Mouse (Mus musculus): ENCODE data around the gene Spata2. TPM values are rescaled to one million over a fixed set of nuclear protein-coding genes. Genes with fewer than 3 reads are reported as not detected.

The Spata2 gene
- polyA plus RNA-seq, 1 experiment from 2014 or later = 16.0 TPM

- Histone ChIP-seq H3K9me3 (ENCODE audit: control insufficient read depth, low read length) (no peaks in the 10 kb centered on the region), H3K27ac (replicated peaks; ENCODE audit: low read depth, low read length) (no peak overlapping the region), H3K27me3 (ENCODE audit: control insufficient read depth, insufficient read depth, low read length) (no peaks in the 10 kb centered on the region), H3K4me2 (ENCODE audit: low read depth, severe bottlenecking) (no peak overlapping the region), H3K9ac (ENCODE audit: low read length) (no peak overlapping the region), H3K4me3 (ENCODE audit: low read depth, low read length) (no peak overlapping the region), H3K4me1 (ENCODE audit: control insufficient read depth, insufficient read depth, low read length) (no peaks in the 10 kb centered on the region), H3K36me3 (ENCODE audit: control insufficient read depth, insufficient read depth, low read length) (peaks cover 44% of the 10 kb centered on the region)
- 90% methylated on average over 5 of the region's 5 CpGs for WGBS
- ATAC-seq (ENCODE audit: insufficient number of reproducible peaks, low FRiP score, low TSS enrichment, low read depth) (no peak), DNase-seq (ENCODE audit: low spot score) (no peak)
These were observed 23.0 kb upstream of the Spata2 start for GRCm38 (mm10) chr2:167515688-167516087.

GRCm38 (mm10) chr2:167514641-167515040 lies 22.0 kb upstream of the Spata2 start:
- Histone ChIP-seq H3K9ac (ENCODE audit: low read length) (no peak overlapping the region), H3K4me1 (ENCODE audit: control insufficient read depth, insufficient read depth, low read length) (no peaks in the 10 kb centered on the region), H3K4me2 (ENCODE audit: low read depth, severe bottlenecking) (no peak overlapping the region), H3K36me3 (ENCODE audit: control insufficient read depth, insufficient read depth, low read length) (peaks cover 48% of the 10 kb centered on the region), H3K9me3 (ENCODE audit: control insufficient read depth, low read length) (no peaks in the 10 kb centered on the region), H3K27me3 (ENCODE audit: control insufficient read depth, insufficient read depth, low read length) (no peaks in the 10 kb centered on the region), H3K4me3 (ENCODE audit: low read depth, low read length) (no peak overlapping the region), H3K27ac (replicated peaks; ENCODE audit: low read depth, low read length) (no peak overlapping the region)
- ATAC-seq (ENCODE audit: insufficient number of reproducible peaks, low FRiP score, low TSS enrichment, low read depth) = no peak
- 93% methylated on average over 4 of the region's 4 CpGs for WGBS
- DNase-seq (ENCODE audit: low spot score) = no peak

- no peaks in the 10 kb centered on the region for H3K9me3 ChIP-seq (ENCODE audit: control insufficient read depth, low read length)
- H3K4me2 ChIP-seq (ENCODE audit: low read depth, severe bottlenecking) = no peak overlapping the region
- DNase-seq (ENCODE audit: low spot score) (no peak), ATAC-seq (ENCODE audit: insufficient number of reproducible peaks, low FRiP score, low TSS enrichment, low read depth) (no peak)
- H3K27ac ChIP-seq (replicated peaks; ENCODE audit: low read depth, low read length) = no peak overlapping the region
- no peaks in the 10 kb centered on the region for H3K4me1 ChIP-seq (ENCODE audit: control insufficient read depth, insufficient read depth, low read length)
- H3K27me3 ChIP-seq (ENCODE audit: control insufficient read depth, insufficient read depth, low read length) = no peaks in the 10 kb centered on the region
- no peak overlapping the region for H3K4me3 ChIP-seq (ENCODE audit: low read depth, low read length)
- peaks cover 55% of the 10 kb centered on the region for H3K36me3 ChIP-seq (ENCODE audit: control insufficient read depth, insufficient read depth, low read length)
- no peak overlapping the region for H3K9ac ChIP-seq (ENCODE audit: low read length)
- WGBS = 90% methylated on average over 5 of the region's 5 CpGs
These were observed 20.3 kb upstream of the Spata2 start for GRCm38 (mm10) chr2:167512970-167513369.

- H3K27me3 ChIP-seq (ENCODE audit: control insufficient read depth, insufficient read depth, low read length) = no peaks in the 10 kb centered on the region
These were observed 19.7 kb upstream of the Spata2 start for GRCm38 (mm10) chr2:167512365-167512764.

GRCm38 (mm10) chr2:167510485-167510884 lies 17.8 kb upstream of the Spata2 start:
- H3K4me1 ChIP-seq (ENCODE audit: control insufficient read depth, insufficient read depth, low read length) = no peaks in the 10 kb centered on the region
- no peaks in the 10 kb centered on the region for H3K27me3 ChIP-seq (ENCODE audit: control insufficient read depth, insufficient read depth, low read length)
- no peak for DNase-seq (ENCODE audit: low spot score)
- H3K27ac ChIP-seq (replicated peaks; ENCODE audit: low read depth, low read length) = no peak overlapping the region
- H3K36me3 ChIP-seq (ENCODE audit: control insufficient read depth, insufficient read depth, low read length) = peaks cover 44% of the 10 kb centered on the region
- no peak for ATAC-seq (ENCODE audit: insufficient number of reproducible peaks, low FRiP score, low TSS enrichment, low read depth)
- H3K9ac ChIP-seq (ENCODE audit: low read length) = no peak overlapping the region
- H3K4me3 ChIP-seq (ENCODE audit: low read depth, low read length) = no peak overlapping the region
- no peak overlapping the region for H3K4me2 ChIP-seq (ENCODE audit: low read depth, severe bottlenecking)
- WGBS = 91% methylated on average over 3 of the region's 3 CpGs
- H3K9me3 ChIP-seq (ENCODE audit: control insufficient read depth, low read length) = no peaks in the 10 kb centered on the region

More at GRCm38 (mm10) chr2:167512365-167512764, 19.7 kb upstream of the Spata2 start:
- no peak for DNase-seq (ENCODE audit: low spot score)
- Histone ChIP-seq H3K9ac (ENCODE audit: low read length) (no peak overlapping the region), H3K4me1 (ENCODE audit: control insufficient read depth, insufficient read depth, low read length) (no peaks in the 10 kb centered on the region), H3K4me2 (ENCODE audit: low read depth, severe bottlenecking) (no peak overlapping the region), H3K4me3 (ENCODE audit: low read depth, low read length) (no peak overlapping the region), H3K36me3 (ENCODE audit: control insufficient read depth, insufficient read depth, low read length) (peaks cover 53% of the 10 kb centered on the region), H3K9me3 (ENCODE audit: control insufficient read depth, low read length) (no peaks in the 10 kb centered on the region), H3K27ac (replicated peaks; ENCODE audit: low read depth, low read length) (no peak overlapping the region)
- WGBS = 91% methylated on average over 9 of the region's 9 CpGs
- no peak for ATAC-seq (ENCODE audit: insufficient number of reproducible peaks, low FRiP score, low TSS enrichment, low read depth)

GRCm38 (mm10) chr2:167508569-167508968 lies 15.9 kb upstream of the Spata2 start:
- Histone ChIP-seq H3K27me3 (ENCODE audit: control insufficient read depth, insufficient read depth, low read length) (no peaks in the 10 kb centered on the region), H3K9me3 (ENCODE audit: control insufficient read depth, low read length) (no peaks in the 10 kb centered on the region), H3K4me2 (ENCODE audit: low read depth, severe bottlenecking) (no peak overlapping the region), H3K9ac (ENCODE audit: low read length) (no peak overlapping the region), H3K36me3 (ENCODE audit: control insufficient read depth, insufficient read depth, low read length) (peaks cover 33% of the 10 kb centered on the region), H3K27ac (replicated peaks; ENCODE audit: low read depth, low read length) (no peak overlapping the region), H3K4me3 (ENCODE audit: low read depth, low read length) (no peak overlapping the region), H3K4me1 (ENCODE audit: control insufficient read depth, insufficient read depth, low read length) (peaks cover 11% of the 10 kb centered on the region)
- DNase-seq (ENCODE audit: low spot score) = no peak
- no peak for ATAC-seq (ENCODE audit: insufficient number of reproducible peaks, low FRiP score, low TSS enrichment, low read depth)
- WGBS = 97% methylated on average over 4 of the region's 4 CpGs

GRCm38 (mm10) chr2:167507719-167508385 lies 15.2 kb upstream of the Spata2 start:
- DNase-seq (ENCODE audit: low spot score) (no peak), ATAC-seq (ENCODE audit: insufficient number of reproducible peaks, low FRiP score, low TSS enrichment, low read depth) (no peak)
- H3K27me3 ChIP-seq (ENCODE audit: control insufficient read depth, insufficient read depth, low read length) = no peaks in the 10 kb centered on the region
- H3K4me3 ChIP-seq (ENCODE audit: low read depth, low read length) = no peak overlapping the region
- H3K9me3 ChIP-seq (ENCODE audit: control insufficient read depth, low read length) = no peaks in the 10 kb centered on the region
- H3K9ac ChIP-seq (ENCODE audit: low read length) = no peak overlapping the region
- peaks cover 11% of the 10 kb centered on the region for H3K4me1 ChIP-seq (ENCODE audit: control insufficient read depth, insufficient read depth, low read length)
- 84% methylated on average over 3 of the region's 3 CpGs for WGBS
- H3K27ac ChIP-seq (replicated peaks; ENCODE audit: low read depth, low read length) = no peak overlapping the region
- no peak overlapping the region for H3K4me2 ChIP-seq (ENCODE audit: low read depth, severe bottlenecking)
- peaks cover 28% of the 10 kb centered on the region for H3K36me3 ChIP-seq (ENCODE audit: control insufficient read depth, insufficient read depth, low read length)

- H3K4me1 ChIP-seq (ENCODE audit: control insufficient read depth, insufficient read depth, low read length) = peaks cover 11% of the 10 kb centered on the region
These were observed 14.0 kb upstream of the Spata2 start for GRCm38 (mm10) chr2:167506546-167507260.

More at GRCm38 (mm10) chr2:167506546-167507260, 14.0 kb upstream of the Spata2 start:
- no peak overlapping the region for H3K9ac ChIP-seq (ENCODE audit: low read length)
- no peak overlapping the region for H3K4me3 ChIP-seq (ENCODE audit: low read depth, low read length)
- WGBS = 96% methylated on average over 10 of the region's 10 CpGs
- no peaks in the 10 kb centered on the region for H3K27me3 ChIP-seq (ENCODE audit: control insufficient read depth, insufficient read depth, low read length)
- H3K9me3 ChIP-seq (ENCODE audit: control insufficient read depth, low read length) = no peaks in the 10 kb centered on the region
- H3K36me3 ChIP-seq (ENCODE audit: control insufficient read depth, insufficient read depth, low read length) = peaks cover 16% of the 10 kb centered on the region
- H3K27ac ChIP-seq (replicated peaks; ENCODE audit: low read depth, low read length) = no peak overlapping the region
- no peak for ATAC-seq (ENCODE audit: insufficient number of reproducible peaks, low FRiP score, low TSS enrichment, low read depth)
- no peak overlapping the region for H3K4me2 ChIP-seq (ENCODE audit: low read depth, severe bottlenecking)
- DNase-seq (ENCODE audit: low spot score) = no peak
